Mouse (Mus musculus) spleen, adult 2 months (tissue): Measurements from ENCODE around the gene Fancd2.

Source experiments
- CTCF ChIP-seq: fragments of 200-500 bp; IDR thresholded peaks from 2 replicates; pipeline ENCODE4 v1.5.1; 2011; ENCODE audit warnings: mild to moderate bottlenecking, inconsistent platforms; ENCODE audit not compliant: insufficient read depth, insufficient read length, insufficient replicate concordance; ENCODE audit errors: extremely low read depth
- POLR2A ChIP-seq: fragments of 200-500 bp; IDR thresholded peaks from 2 replicates; pipeline ENCODE4 v1.6.1; 2011; ENCODE audit warnings: low read depth, low read length, inconsistent platforms

GRCm38 (mm10) chr6:113541610-113542009, 10.1 kb downstream of the Fancd2 start:
- TF ChIP-seq POLR2A (no peak), CTCF (no peak)
